Mouse (Mus musculus) kidney, embryonic 15.5 days (tissue): ENCODE measurements around the gene Tmem45a. TPM values are rescaled to one million over a fixed set of nuclear protein-coding genes. Genes with fewer than 3 reads are reported as not detected.

ENCODE experiments used
- ATAC-seq: fragments of 200-750 bp; cut with Nextera tagmentation; replicated peaks from 2 replicates; pipeline ENCODE4 v1.8.0; 2017; ENCODE audit warnings: moderate TSS enrichment; ENCODE audit not compliant: low FRiP score
- H3K27ac ChIP-seq: fragments of 300-500 bp; sonication (generic); 2 replicates; pipeline ENCODE4 v1.5.1; 2015; ENCODE audit warnings: mild to moderate bottlenecking, inconsistent platforms
- H3K27me3 ChIP-seq: fragments of 300-500 bp; sonication (generic); 2 replicates; pipeline ENCODE4 v1.6.1; 2015; ENCODE audit warnings: inconsistent platforms
- H3K36me3 ChIP-seq: fragments of 300-500 bp; sonication (generic); 2 replicates; pipeline ENCODE4 v1.6.1; 2015; ENCODE audit warnings: inconsistent platforms
- H3K4me1 ChIP-seq: fragments of 300-500 bp; sonication (generic); 2 replicates; pipeline ENCODE4 v1.6.1; 2015; ENCODE audit warnings: inconsistent platforms
- H3K4me2 ChIP-seq: fragments of 300-500 bp; sonication (generic); 2 replicates; pipeline ENCODE4 v1.6.1; 2015; ENCODE audit warnings: moderate library complexity, mild to moderate bottlenecking, inconsistent platforms
- H3K4me3 ChIP-seq: fragments of 300-500 bp; sonication (generic); replicated peaks from 2 replicates; pipeline ENCODE4 v1.5.1; 2015; ENCODE audit warnings: mild to moderate bottlenecking, inconsistent platforms
- H3K9ac ChIP-seq: fragments of 300-500 bp; sonication (generic); 2 replicates; pipeline ENCODE4 v1.6.1; 2015; ENCODE audit warnings: mild to moderate bottlenecking, inconsistent platforms
- H3K9me3 ChIP-seq: fragments of 300-500 bp; sonication (generic); replicated peaks from 2 replicates; pipeline ENCODE4 v1.6.1; 2016; ENCODE audit warnings: inconsistent platforms
- WGBS: fragments of 180-500 bp; shearing (Covaris S2); methylation state at CpG from one replicate; pipeline ENCODE4 v1.1.7; 2015; ENCODE audit warnings: mixed read lengths; 5-methylcytosine and 5-hydroxymethylcytosine counted together
- polyA plus RNA-seq: library from polyadenylated mRNA; unstranded; fragments of >200 nt; fragmentation: Nextera tagmentation; extraction: Ambion mirVana; gene quantifications from 2 replicates; pipeline ENCODE4 v1.2.1, GENCODE M21; 2015

Tmem45a gene
- polyA plus RNA-seq, 1 experiment from 2014 or later = 35.8 TPM

- Histone ChIP-seq H3K9me3 (no peaks in the 10 kb centered on the region), H3K4me2 (no peak overlapping the region), H3K4me3 (no peak overlapping the region), H3K27me3 (no peaks in the 10 kb centered on the region), H3K9ac (no peak overlapping the region), H3K4me1 (no peaks in the 10 kb centered on the region), H3K36me3 (no peaks in the 10 kb centered on the region), H3K27ac (no peak overlapping the region)
- ATAC-seq = no peak
- WGBS = 49% methylated on average over 4 of the region's 4 CpGs
These were observed 18.4 kb downstream of the Tmem45a start for GRCm38 (mm10) chr16:56867591-56867990.

- 53% methylated on average over 10 of the region's 10 CpGs for WGBS
- H3K4me1 ChIP-seq = no peaks in the 10 kb centered on the region; the same call in 1 of the 2 replicates
- no peak overlapping the region for H3K4me3 ChIP-seq
- H3K4me2 ChIP-seq = no peak overlapping the region
- no peaks in the 10 kb centered on the region for H3K36me3 ChIP-seq
- peak overlapping the region; percentile 37; the same call in 1 of the 2 replicates for H3K27ac ChIP-seq
- no peaks in the 10 kb centered on the region for H3K9me3 ChIP-seq
- H3K27me3 ChIP-seq = no peaks in the 10 kb centered on the region
- no peak overlapping the region for H3K9ac ChIP-seq
- no peak for ATAC-seq
These were observed 33.0 kb downstream of the Tmem45a start for GRCm38 (mm10) chr16:56852841-56853587.

- Histone ChIP-seq H3K9me3 (no peaks in the 10 kb centered on the region), H3K27me3 (no peaks in the 10 kb centered on the region), H3K4me2 (no peak overlapping the region), H3K36me3 (no peaks in the 10 kb centered on the region), H3K9ac (no peak overlapping the region), H3K27ac (no peak overlapping the region), H3K4me1 (no peaks in the 10 kb centered on the region), H3K4me3 (no peak overlapping the region)
- WGBS = 92% methylated on average over 5 of the region's 5 CpGs
- ATAC-seq = no peak
These were observed 43.0 kb downstream of the Tmem45a start for GRCm38 (mm10) chr16:56842988-56843387.

DNA sequence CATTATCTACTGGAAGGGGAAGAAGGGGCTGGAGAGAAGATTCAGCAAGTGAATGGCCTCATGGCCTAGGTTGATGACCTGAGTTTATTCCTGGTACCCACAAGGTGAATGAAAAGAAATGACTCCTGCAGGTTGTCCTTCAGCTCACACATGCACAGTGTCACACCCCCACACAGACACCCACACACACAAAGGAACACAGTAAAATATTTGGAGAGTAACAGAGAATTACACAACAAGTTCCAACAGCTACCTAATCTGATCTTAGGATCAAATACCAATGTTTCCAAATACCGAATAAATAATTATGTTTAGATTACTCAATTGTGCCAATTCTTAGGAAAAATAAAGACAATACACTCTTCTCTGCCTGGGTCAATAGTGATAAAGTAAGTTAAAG, 52.7 kb downstream of the Tmem45a start:
- no peaks in the 10 kb centered on the region for H3K27me3 ChIP-seq
- no peak for ATAC-seq
- WGBS = 98% methylated on average over 1 of the region's 1 CpGs
- H3K36me3 ChIP-seq = no peaks in the 10 kb centered on the region
- no peaks in the 10 kb centered on the region for H3K4me1 ChIP-seq
- no peak overlapping the region for H3K27ac ChIP-seq
- no peaks in the 10 kb centered on the region for H3K9me3 ChIP-seq
- no peak overlapping the region for H3K9ac ChIP-seq
- no peak overlapping the region for H3K4me3 ChIP-seq
- no peak overlapping the region for H3K4me2 ChIP-seq

DNA sequence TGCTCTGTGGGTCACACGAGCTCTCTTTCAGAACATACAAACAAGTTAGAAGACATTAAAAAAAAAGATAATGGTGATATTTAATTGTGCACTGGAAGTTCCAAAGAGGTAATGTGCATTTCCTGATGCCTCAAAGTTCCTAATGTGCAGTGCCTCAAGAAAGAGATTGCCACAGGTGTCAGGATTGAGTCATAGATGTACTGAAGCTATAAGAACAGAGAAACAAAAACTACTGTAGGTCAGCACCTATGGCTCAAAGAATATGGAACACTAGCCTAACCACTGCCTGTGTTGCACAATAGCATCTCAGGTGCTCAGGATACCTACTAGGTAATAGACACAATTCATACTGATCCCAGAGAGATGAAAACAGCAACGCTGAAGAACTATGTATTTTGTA, 54.0 kb downstream of the Tmem45a start:
- H3K27me3 ChIP-seq = no peaks in the 10 kb centered on the region
- no peaks in the 10 kb centered on the region for H3K4me1 ChIP-seq
- H3K4me2 ChIP-seq = no peak overlapping the region
- no peak overlapping the region for H3K27ac ChIP-seq
- no peaks in the 10 kb centered on the region for H3K9me3 ChIP-seq
- no peaks in the 10 kb centered on the region for H3K36me3 ChIP-seq
- H3K4me3 ChIP-seq = no peak overlapping the region
- ATAC-seq = no peak
- 85% methylated on average over 2 of the region's 2 CpGs for WGBS
- no peak overlapping the region for H3K9ac ChIP-seq

GRCm38 (mm10) chr16:56801370-56802109, 84.4 kb downstream of the Tmem45a start:
- no peak overlapping the region for H3K27ac ChIP-seq
- no peak overlapping the region for H3K4me2 ChIP-seq
- ATAC-seq = no peak
- no peaks in the 10 kb centered on the region for H3K27me3 ChIP-seq
- no peak overlapping the region for H3K9ac ChIP-seq
- H3K4me3 ChIP-seq = no peak overlapping the region
- 86% methylated on average over 6 of the region's 6 CpGs for WGBS
- H3K36me3 ChIP-seq = no peaks in the 10 kb centered on the region
- no peaks in the 10 kb centered on the region for H3K9me3 ChIP-seq
- no peaks in the 10 kb centered on the region for H3K4me1 ChIP-seq

DNA sequence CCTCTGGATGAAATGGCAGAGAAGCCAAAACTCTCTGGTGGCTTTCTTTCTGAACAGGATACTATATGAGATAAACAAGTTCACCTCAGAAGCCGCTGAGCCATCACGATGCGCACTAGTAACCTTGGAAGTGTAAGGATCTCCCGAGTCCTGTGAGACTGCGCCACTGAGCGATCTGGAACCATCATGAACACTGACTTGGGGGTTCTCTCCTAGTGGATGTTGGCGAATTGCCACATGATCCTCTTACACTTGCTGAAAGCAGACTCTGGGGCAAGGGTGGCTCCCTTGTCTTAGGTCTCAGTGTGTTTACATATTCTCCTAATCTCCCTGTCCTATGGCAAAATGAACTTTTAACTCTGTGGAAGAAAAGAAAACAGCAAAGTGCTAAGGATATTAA, 85.0 kb downstream of the Tmem45a start:
- 81% methylated on average over 7 of the region's 7 CpGs for whole genome bisulfite sequencing
- Histone ChIP-seq H3K9ac (no peak overlapping the region), H3K4me1 (no peaks in the 10 kb centered on the region), H3K4me3 (no peak overlapping the region), H3K27me3 (no peaks in the 10 kb centered on the region), H3K9me3 (no peaks in the 10 kb centered on the region), H3K4me2 (no peak overlapping the region), H3K27ac (no peak overlapping the region), H3K36me3 (no peaks in the 10 kb centered on the region)
- no peak for ATAC-seq

DNA sequence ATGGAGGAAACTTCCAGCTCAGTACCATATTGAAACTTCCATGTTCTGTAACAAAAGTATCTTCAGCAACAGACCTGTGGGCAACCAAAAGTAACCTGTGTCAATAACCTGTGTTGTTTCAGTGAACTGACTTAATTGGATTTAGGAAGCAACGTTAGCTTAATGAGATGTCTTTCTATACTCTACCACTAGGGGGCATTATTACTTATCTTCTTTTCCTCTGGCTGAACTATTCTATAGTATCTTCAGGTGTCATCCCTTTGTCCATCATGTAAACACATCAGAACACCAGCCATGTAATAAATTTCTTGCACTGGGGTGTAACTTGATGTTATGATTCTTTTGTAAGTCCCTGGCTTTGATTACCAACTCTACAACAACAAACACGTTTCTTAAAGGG, 85.5 kb downstream of the Tmem45a start:
- Histone ChIP-seq H3K9ac (no peak overlapping the region), H3K4me1 (no peaks in the 10 kb centered on the region), H3K4me2 (no peak overlapping the region), H3K9me3 (no peaks in the 10 kb centered on the region), H3K27me3 (no peaks in the 10 kb centered on the region), H3K4me3 (no peak overlapping the region), H3K27ac (no peak overlapping the region), H3K36me3 (no peaks in the 10 kb centered on the region)
- WGBS = 46% methylated on average over 2 of the region's 2 CpGs
- ATAC-seq = no peak

- no peaks in the 10 kb centered on the region for H3K4me1 ChIP-seq
- H3K27me3 ChIP-seq = no peaks in the 10 kb centered on the region
- WGBS = 71% methylated on average over 3 of the region's 3 CpGs
- no peak overlapping the region for H3K9ac ChIP-seq
- H3K36me3 ChIP-seq = no peaks in the 10 kb centered on the region
- H3K9me3 ChIP-seq = no peaks in the 10 kb centered on the region
- no peak overlapping the region for H3K4me2 ChIP-seq
- no peak overlapping the region for H3K27ac ChIP-seq
- no peak overlapping the region for H3K4me3 ChIP-seq
- no peak for ATAC-seq
These were observed 86.4 kb downstream of the Tmem45a start for GRCm38 (mm10) chr16:56799541-56800029.

GRCm38 (mm10) chr16:56798873-56799272, 87.1 kb downstream of the Tmem45a start:
- no peaks in the 10 kb centered on the region for H3K27me3 ChIP-seq
- no peak overlapping the region for H3K9ac ChIP-seq
- no peaks in the 10 kb centered on the region for H3K4me1 ChIP-seq
- WGBS = 78% methylated on average over 7 of the region's 7 CpGs
- no peak for ATAC-seq
- H3K4me3 ChIP-seq = no peak overlapping the region
- no peak overlapping the region for H3K27ac ChIP-seq
- no peaks in the 10 kb centered on the region for H3K36me3 ChIP-seq
- H3K9me3 ChIP-seq = no peaks in the 10 kb centered on the region
- H3K4me2 ChIP-seq = no peak overlapping the region

- no peak within 1 kb of the TSS for H3K27ac ChIP-seq
- H3K4me1 ChIP-seq = no peaks in the 10 kb centered on the region
- 63% methylated on average over 8 of the region's 8 CpGs for WGBS
- no peak within 1 kb of the TSS for H3K4me3 ChIP-seq
- no peaks in the 10 kb centered on the region for H3K27me3 ChIP-seq
- ATAC-seq = no peak
- H3K4me2 ChIP-seq = no peak within 1 kb of the TSS
- no peaks in the 10 kb centered on the region for H3K36me3 ChIP-seq
- H3K9ac ChIP-seq = no peak within 1 kb of the TSS
- H3K9me3 ChIP-seq = no peaks in the 10 kb centered on the region
These were observed 90.4 kb downstream of the Tmem45a start, which contains the start of gene Adgrg7 for GRCm38 (mm10) chr16:56795481-56796139. Gene Adgrg7 (minus strand): TSS chr16:56795855.
